Mouse (Mus musculus): ENCODE measurements at regions not wholly inside any gene's neighbourhood (a gene's known extent, or its start where the extent isn't known, plus 50 kb on each side); places are given as distances from the start of the nearest gene placed in this dataset.

GRCm38 (mm10) chr13:6470286-6471103, 77.5 kb upstream of the Pitrm1 start:
- in situ Hi-C loops (cut with MboI; ENCODE audit: low pct_unique_long_range_greater_than_20kb in 1 of 2, low sequenced_read_pairs in 2 of 2, unreplicated experiment in 1 of 2): loop anchor here in 1 of 2 experiments (10.0 to 25.0 kb wide), 2 partner anchors 166 to 1808 kb away; no protein-coding TSS in a partner anchor

GRCm38 (mm10) chr13:6471643-6472042, 76.3 kb upstream of the Pitrm1 start:
- in situ Hi-C loops (cut with MboI; ENCODE audit: low pct_unique_long_range_greater_than_20kb in 1 of 2, low sequenced_read_pairs in 2 of 2, unreplicated experiment in 1 of 2): loop anchor here in 1 of 2 experiments (10.0 to 25.0 kb wide), 2 partner anchors 167 to 1809 kb away; no protein-coding TSS in a partner anchor

GRCm38 (mm10) chr13:6473401-6474190, 74.4 kb upstream of the Pitrm1 start:
- in situ Hi-C loops (cut with MboI; ENCODE audit: low pct_unique_long_range_greater_than_20kb in 1 of 2, low sequenced_read_pairs in 2 of 2, unreplicated experiment in 1 of 2): loop anchor here in 1 of 2 experiments (10.0 to 25.0 kb wide), 2 partner anchors 169 to 1811 kb away; no protein-coding TSS in a partner anchor

GRCm38 (mm10) chr13:6479667-6480066, 68.3 kb upstream of the Pitrm1 start:
- in situ Hi-C loops (cut with MboI; ENCODE audit: low pct_unique_long_range_greater_than_20kb in 1 of 2, low sequenced_read_pairs in 2 of 2, unreplicated experiment in 1 of 2): loop anchor here in 1 of 2 experiments (10.0 kb wide), 1 partner anchor 175 kb away; no protein-coding TSS in a partner anchor

- in situ Hi-C loops (cut with MboI; ENCODE audit: low pct_unique_long_range_greater_than_20kb in 1 of 2, low sequenced_read_pairs in 2 of 2, unreplicated experiment in 1 of 2): no loop called here
These were observed 63.5 kb upstream of the Pitrm1 start for GRCm38 (mm10) chr13:6484418-6484817.

GRCm38 (mm10) chr13:6487837-6488236, 60.1 kb upstream of the Pitrm1 start:
- in situ Hi-C loops (cut with MboI; ENCODE audit: low pct_unique_long_range_greater_than_20kb in 1 of 2, low sequenced_read_pairs in 2 of 2, unreplicated experiment in 1 of 2): no loop called here

- in situ Hi-C loops (cut with MboI; ENCODE audit: low pct_unique_long_range_greater_than_20kb in 1 of 2, low sequenced_read_pairs in 2 of 2, unreplicated experiment in 1 of 2): no loop called here
These were observed 54.9 kb upstream of the Pitrm1 start for GRCm38 (mm10) chr13:6492916-6493619.
